Mouse (Mus musculus) hindbrain, embryonic 12.5 days (tissue): ENCODE results near the gene Tedc1. TPM values are rescaled to one million over a fixed set of nuclear protein-coding genes. Genes with fewer than 3 reads are reported as not detected.
A peak's percentile ranks its signal among the peaks of the same experiment; 100 is the strongest.

Experiments
- ATAC-seq: fragments of 200-750 bp; cut with Nextera tagmentation; 2 replicates; pipeline ENCODE4 v1.8.0; 2017; ENCODE audit warnings: moderate TSS enrichment; ENCODE audit not compliant: low FRiP score
- H3K27ac ChIP-seq: fragments of 300-500 bp; sonication (generic); 2 replicates; pipeline ENCODE4 v1.5.1; 2016; ENCODE audit warnings: mild to moderate bottlenecking
- H3K27me3 ChIP-seq: fragments of 300-500 bp; sonication (generic); 2 replicates; pipeline ENCODE4 v1.6.1; 2016; ENCODE audit warnings: mild to moderate bottlenecking
- H3K36me3 ChIP-seq: fragments of 300-500 bp; sonication (generic); 2 replicates; pipeline ENCODE4 v1.6.1; 2016; ENCODE audit warnings: mild to moderate bottlenecking
- H3K4me1 ChIP-seq: fragments of 300-500 bp; sonication (generic); 2 replicates; pipeline ENCODE4 v1.6.1; 2016
- H3K4me2 ChIP-seq: fragments of 300-500 bp; sonication (generic); replicated peaks from 2 replicates; pipeline ENCODE4 v1.6.1; 2016; ENCODE audit warnings: mild to moderate bottlenecking
- H3K4me3 ChIP-seq: fragments of 300-500 bp; sonication (generic); 2 replicates; pipeline ENCODE4 v1.5.1; 2016; ENCODE audit warnings: mild to moderate bottlenecking
- H3K9ac ChIP-seq: fragments of 300-500 bp; sonication (generic); 2 replicates; pipeline ENCODE4 v1.6.1; 2016; ENCODE audit warnings: mild to moderate bottlenecking, moderate library complexity
- H3K9me3 ChIP-seq: fragments of 300-500 bp; sonication (generic); replicated peaks from 2 replicates; pipeline ENCODE4 v1.6.1; 2016; ENCODE audit warnings: mild to moderate bottlenecking
- WGBS: fragments of 180-500 bp; shearing (Covaris S2); methylation state at CpG from one replicate; pipeline ENCODE4 v1.1.7; 2016; 5-methylcytosine and 5-hydroxymethylcytosine counted together
- polyA plus RNA-seq: library from polyadenylated mRNA; unstranded; fragments of >200 nt; fragmentation: Nextera tagmentation; extraction: Ambion mirVana; gene quantifications from 2 replicates; pipeline ENCODE4 v1.2.1, GENCODE M21; 2016

Tedc1 gene
- polyA plus RNA-seq, 1 experiment from 2014 or later, result 38.5 TPM

DNA sequence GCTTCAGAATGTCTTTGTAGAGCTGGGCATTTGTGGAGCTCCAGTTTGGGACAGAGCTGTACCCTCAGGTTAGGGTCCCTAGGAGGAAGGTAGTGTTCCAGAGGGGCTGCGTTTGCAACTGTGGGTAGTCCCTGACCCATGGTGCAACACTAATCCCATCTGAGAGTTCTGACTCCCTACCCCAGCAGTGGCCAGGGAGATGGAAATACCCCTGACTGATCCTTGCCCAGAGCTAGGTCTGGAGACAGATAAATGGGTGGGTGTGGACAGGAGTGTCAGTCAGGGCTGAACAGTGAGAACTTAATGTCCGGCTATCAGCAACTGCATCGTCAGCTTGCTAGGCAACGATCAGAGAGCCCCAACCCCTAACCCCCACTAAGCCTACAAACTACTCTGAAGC is 5.6 kb upstream of the Tedc1 start:
- WGBS, result 83% methylated on average over 4 of the region's 4 CpGs
- H3K27ac ChIP-seq, result no peak overlapping the region
- no peak overlapping the region for H3K4me3 ChIP-seq
- no peak for ATAC-seq
- no peak overlapping the region for H3K4me2 ChIP-seq
- H3K9ac ChIP-seq, result no peak overlapping the region
- peaks cover 57% of the 10 kb centered on the region for H3K27me3 ChIP-seq
- H3K4me1 ChIP-seq, result peaks cover 45% of the 10 kb centered on the region
- H3K36me3 ChIP-seq, result peaks cover 3% of the 10 kb centered on the region
- no peaks in the 10 kb centered on the region for H3K9me3 ChIP-seq

DNA sequence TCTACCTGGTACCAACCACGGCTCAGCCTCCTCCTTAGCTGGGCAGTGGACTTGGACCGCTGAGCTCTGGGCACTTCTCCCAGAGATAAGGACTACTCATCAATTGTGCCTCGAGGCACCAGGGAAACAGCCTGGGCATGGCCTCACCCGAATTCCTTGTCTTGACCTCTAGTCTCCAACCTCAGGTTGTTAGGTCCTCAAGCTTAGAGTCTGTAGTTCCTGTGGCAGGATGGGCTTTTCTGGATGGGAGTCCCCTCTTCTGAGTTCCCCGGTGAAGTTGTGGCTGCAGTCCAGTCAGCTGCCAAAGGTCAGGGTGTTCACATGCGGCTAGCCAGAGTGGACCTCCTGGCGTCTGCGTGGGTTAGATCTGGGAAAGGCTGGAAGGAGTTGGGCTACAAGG is 5.2 kb upstream of the Tedc1 start:
- no peak for ATAC-seq
- Histone ChIP-seq H3K4me1 (peaks cover 43% of the 10 kb centered on the region), H3K27me3 (peaks cover 57% of the 10 kb centered on the region), H3K36me3 (no peaks in the 10 kb centered on the region), H3K9me3 (no peaks in the 10 kb centered on the region), H3K27ac (no peak overlapping the region), H3K4me2 (peak overlapping the region; percentile 70), H3K4me3 (no peak overlapping the region), H3K9ac (no peak overlapping the region)
- WGBS, result 80% methylated on average over 8 of the region's 8 CpGs

DNA sequence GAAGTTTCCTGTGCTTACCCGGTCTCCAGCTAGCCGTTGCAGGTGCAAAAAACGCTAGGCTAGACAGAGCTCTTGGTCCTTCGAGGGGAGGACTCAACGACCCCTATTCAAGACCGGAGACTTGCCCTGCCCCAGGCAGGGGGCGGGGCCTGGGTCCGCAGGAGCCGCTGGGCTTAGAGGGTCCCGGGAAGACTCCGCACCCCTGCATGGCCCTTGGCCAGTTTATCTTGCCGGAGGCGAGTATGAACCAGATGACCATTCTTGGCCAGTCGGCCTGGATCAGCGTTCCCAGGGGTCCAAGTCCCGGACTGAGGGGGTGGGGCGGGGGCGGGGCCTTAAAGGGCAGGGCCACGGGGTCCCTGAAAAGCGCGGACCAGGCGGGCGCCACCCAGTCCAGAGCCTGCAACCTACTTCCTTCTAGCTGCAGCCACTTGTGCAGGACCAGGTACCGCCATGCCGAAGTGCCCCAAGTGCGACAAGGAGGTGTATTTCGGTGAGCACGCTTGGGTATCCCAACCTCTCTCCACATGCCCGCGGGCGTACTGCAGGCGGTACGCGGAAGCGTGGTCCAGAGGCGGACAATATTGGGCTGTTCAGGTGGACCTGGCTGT is 4.5 kb upstream of the Tedc1 start:
- H3K4me3 ChIP-seq, result peak overlapping the region; percentile 39
- peaks cover 50% of the 10 kb centered on the region for H3K27me3 ChIP-seq
- H3K9me3 ChIP-seq, result no peaks in the 10 kb centered on the region
- H3K27ac ChIP-seq, result no peak overlapping the region
- 0 out of 2 replicates have a peak overlapping the region, but pooled peaks have one; percentile 28 for H3K9ac ChIP-seq
- H3K36me3 ChIP-seq, result no peaks in the 10 kb centered on the region
- peaks cover 39% of the 10 kb centered on the region for H3K4me1 ChIP-seq
- peak overlapping the region; percentile 70 for H3K4me2 ChIP-seq
- 1% methylated on average over 36 of the region's 36 CpGs for WGBS
- no peak for ATAC-seq

DNA sequence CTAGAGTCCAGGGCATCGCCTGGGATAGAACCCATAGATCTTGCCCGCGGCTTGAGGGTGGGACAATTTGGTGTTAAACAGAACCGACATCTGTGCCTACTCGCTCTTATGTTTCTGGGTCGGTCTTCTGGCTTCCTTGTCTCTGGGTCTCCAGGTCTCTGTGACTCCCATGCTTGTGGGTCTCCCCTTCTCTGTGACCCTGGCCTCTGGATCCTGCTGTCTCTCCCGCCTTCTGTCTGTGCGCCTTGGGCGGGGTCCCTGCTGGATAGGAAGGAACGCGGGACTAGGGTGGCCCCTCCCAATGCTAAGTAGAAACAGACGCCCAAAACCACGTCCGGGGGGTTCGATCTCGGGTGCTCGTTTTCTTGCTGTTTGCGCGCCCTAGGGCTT is 4.0 kb upstream of the Tedc1 start:
- peaks cover 41% of the 10 kb centered on the region for H3K4me1 ChIP-seq
- ATAC-seq, result no peak
- H3K9ac ChIP-seq, result 0 out of 2 replicates have a peak overlapping the region, but pooled peaks have one; percentile 25
- peak overlapping the region; percentile 70 for H3K4me2 ChIP-seq
- peaks cover 50% of the 10 kb centered on the region for H3K27me3 ChIP-seq
- no peaks in the 10 kb centered on the region for H3K9me3 ChIP-seq
- no peak overlapping the region for H3K27ac ChIP-seq
- H3K36me3 ChIP-seq, result no peaks in the 10 kb centered on the region
- H3K4me3 ChIP-seq, result peak overlapping the region; percentile 39
- 24% methylated on average over 19 of the region's 19 CpGs for WGBS

DNA sequence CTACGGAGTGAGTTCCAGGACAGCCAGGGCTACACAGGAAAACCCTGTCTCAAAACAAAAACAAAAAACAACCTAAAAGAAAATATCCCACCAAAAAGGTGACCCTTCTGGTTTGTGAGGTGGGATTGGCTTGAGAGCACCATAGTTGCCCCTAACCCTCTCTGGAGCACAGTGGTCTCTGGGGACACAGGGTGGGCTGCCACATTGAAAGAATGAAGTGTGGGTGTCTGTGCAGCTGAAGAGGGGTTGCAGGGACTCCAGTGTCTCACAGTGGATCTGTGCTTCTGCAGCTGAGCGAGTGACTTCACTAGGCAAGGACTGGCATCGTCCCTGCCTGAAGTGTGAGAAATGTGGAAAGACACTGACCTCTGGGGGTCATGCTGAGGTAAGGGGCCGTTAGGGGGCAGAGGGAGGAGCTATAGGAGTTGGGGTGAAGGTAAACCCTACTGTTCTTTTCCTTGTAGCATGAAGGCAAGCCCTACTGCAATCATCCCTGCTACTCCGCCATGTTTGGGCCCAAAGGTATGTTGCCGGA is 3.2 kb upstream of the Tedc1 start:
- no peak for ATAC-seq
- Histone ChIP-seq H3K4me3 (no peak overlapping the region), H3K27ac (no peak overlapping the region), H3K4me1 (peaks cover 43% of the 10 kb centered on the region), H3K4me2 (no peak overlapping the region), H3K9me3 (no peaks in the 10 kb centered on the region), H3K27me3 (peaks cover 50% of the 10 kb centered on the region), H3K9ac (no peak overlapping the region), H3K36me3 (no peaks in the 10 kb centered on the region)
- WGBS, result 79% methylated on average over 6 of the region's 6 CpGs

GRCm38 (mm10) chr12:113153971-113154370 is 2.2 kb upstream of the Tedc1 start:
- 90% methylated on average over 7 of the region's 7 CpGs for WGBS
- Histone ChIP-seq H3K4me1 (peaks cover 34% of the 10 kb centered on the region), H3K9ac (no peak overlapping the region), H3K27ac (no peak overlapping the region), H3K9me3 (no peaks in the 10 kb centered on the region), H3K4me3 (no peak overlapping the region), H3K36me3 (no peaks in the 10 kb centered on the region), H3K27me3 (peaks cover 50% of the 10 kb centered on the region), H3K4me2 (no peak overlapping the region)
- ATAC-seq, result no peak

- no peak overlapping the region for H3K9ac ChIP-seq
- H3K4me2 ChIP-seq, result peak overlapping the region; percentile 57
- H3K27me3 ChIP-seq, result peaks cover 43% of the 10 kb centered on the region
- H3K4me3 ChIP-seq, result peak overlapping the region; percentile 62; the same call in 1 of the 2 replicates
- 84% methylated on average over 6 of the region's 6 CpGs for WGBS
- no peaks in the 10 kb centered on the region for H3K9me3 ChIP-seq
- H3K36me3 ChIP-seq, result no peaks in the 10 kb centered on the region
- H3K27ac ChIP-seq, result no peak overlapping the region
- no peak for ATAC-seq
- peaks cover 34% of the 10 kb centered on the region for H3K4me1 ChIP-seq
Measured at GRCm38 (mm10) chr12:113154747-113155075, 1.5 kb upstream of the Tedc1 start.

DNA sequence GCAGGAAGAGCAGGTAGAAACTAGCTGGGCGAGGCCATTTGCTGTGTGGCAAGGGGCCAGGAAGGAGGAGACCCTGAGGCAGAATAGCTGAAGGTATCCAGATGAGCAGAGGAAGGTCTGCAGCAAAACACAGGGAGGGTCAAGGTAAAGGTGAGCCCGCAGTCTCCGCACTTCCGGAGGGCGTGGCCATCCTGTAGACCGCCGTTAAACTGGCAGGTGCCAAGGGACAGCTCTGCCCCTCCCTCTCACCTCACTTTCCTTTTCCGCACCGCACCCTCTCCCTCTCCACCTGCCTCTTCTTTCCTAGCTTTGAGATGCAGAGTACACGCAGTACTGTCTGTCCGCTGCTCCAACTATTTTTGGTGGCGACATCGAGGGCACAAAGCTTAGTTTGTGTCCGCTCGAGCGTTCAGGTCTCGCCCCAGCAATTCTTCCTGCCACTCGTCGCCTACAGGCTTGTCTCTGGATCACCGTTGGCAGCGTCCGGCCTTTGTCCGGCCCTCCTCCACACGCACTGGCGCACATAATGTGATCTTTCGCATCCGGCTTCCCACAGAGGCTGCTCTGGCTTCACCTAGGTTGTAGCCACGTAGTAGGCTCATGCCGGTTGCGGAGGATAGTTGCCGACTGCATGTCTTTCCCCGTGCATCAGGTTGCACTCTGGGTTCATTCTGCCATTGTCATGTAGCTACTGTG is 997 bp upstream of the Tedc1 start:
- peaks cover 38% of the 10 kb centered on the region for H3K27me3 ChIP-seq
- H3K27ac ChIP-seq, result peak overlapping the region; percentile 31
- WGBS, result 5% methylated on average over 32 of the region's 32 CpGs
- peak overlapping the region; percentile 62 for H3K4me3 ChIP-seq
- peak overlapping the region; percentile 36 for H3K9ac ChIP-seq
- H3K9me3 ChIP-seq, result no peaks in the 10 kb centered on the region
- H3K36me3 ChIP-seq, result no peaks in the 10 kb centered on the region
- no peak; the same call in 1 of the 2 replicates for ATAC-seq
- peak overlapping the region; percentile 57 for H3K4me2 ChIP-seq
- H3K4me1 ChIP-seq, result peaks cover 34% of the 10 kb centered on the region

- ATAC-seq, result no peak; the same call in 1 of the 2 replicates
- peaks cover 26% of the 10 kb centered on the region for H3K27me3 ChIP-seq
- H3K9ac ChIP-seq, result peak overlapping the region; percentile 57
- no peak overlapping the region; the same call in 1 of the 2 replicates for H3K27ac ChIP-seq
- under 1% methylated on average over 23 of the region's 23 CpGs for WGBS
- H3K4me2 ChIP-seq, result peak overlapping the region; percentile 84
- 0 out of 2 replicates have a peak, but pooled peaks cover under 1% of the 10 kb centered on the region for H3K36me3 ChIP-seq
- peak overlapping the region; percentile 62 for H3K4me3 ChIP-seq
- peaks cover 28% of the 10 kb centered on the region for H3K4me1 ChIP-seq
- no peaks in the 10 kb centered on the region for H3K9me3 ChIP-seq
Measured at GRCm38 (mm10) chr12:113156540-113156929, 314 bp downstream of the Tedc1 start.

GRCm38 (mm10) chr12:113157002-113157401 is 781 bp downstream of the Tedc1 start:
- no peak overlapping the region; the same call in 1 of the 2 replicates for H3K27ac ChIP-seq
- peak overlapping the region; percentile 84 for H3K4me2 ChIP-seq
- H3K4me1 ChIP-seq, result peaks cover 23% of the 10 kb centered on the region
- peaks cover 22% of the 10 kb centered on the region for H3K27me3 ChIP-seq
- H3K9ac ChIP-seq, result peak overlapping the region; percentile 57
- ATAC-seq, result no peak
- H3K9me3 ChIP-seq, result no peaks in the 10 kb centered on the region
- 46% methylated on average over 8 of the region's 8 CpGs for WGBS
- peaks cover 5% of the 10 kb centered on the region; the same call in 1 of the 2 replicates for H3K36me3 ChIP-seq
- H3K4me3 ChIP-seq, result peak overlapping the region; percentile 62

GRCm38 (mm10) chr12:113157521-113157920 is 1.3 kb downstream of the Tedc1 start:
- peak overlapping the region; percentile 57; the same call in 1 of the 2 replicates for H3K9ac ChIP-seq
- H3K36me3 ChIP-seq, result peaks cover 10% of the 10 kb centered on the region; the same call in 1 of the 2 replicates
- H3K27me3 ChIP-seq, result peaks cover 17% of the 10 kb centered on the region
- peak overlapping the region; percentile 84 for H3K4me2 ChIP-seq
- no peak for ATAC-seq
- H3K4me1 ChIP-seq, result peaks cover 19% of the 10 kb centered on the region
- 92% methylated on average over 8 of the region's 8 CpGs for WGBS
- H3K4me3 ChIP-seq, result peak overlapping the region; percentile 62; the same call in 1 of the 2 replicates
- H3K9me3 ChIP-seq, result no peaks in the 10 kb centered on the region
- H3K27ac ChIP-seq, result no peak overlapping the region

DNA sequence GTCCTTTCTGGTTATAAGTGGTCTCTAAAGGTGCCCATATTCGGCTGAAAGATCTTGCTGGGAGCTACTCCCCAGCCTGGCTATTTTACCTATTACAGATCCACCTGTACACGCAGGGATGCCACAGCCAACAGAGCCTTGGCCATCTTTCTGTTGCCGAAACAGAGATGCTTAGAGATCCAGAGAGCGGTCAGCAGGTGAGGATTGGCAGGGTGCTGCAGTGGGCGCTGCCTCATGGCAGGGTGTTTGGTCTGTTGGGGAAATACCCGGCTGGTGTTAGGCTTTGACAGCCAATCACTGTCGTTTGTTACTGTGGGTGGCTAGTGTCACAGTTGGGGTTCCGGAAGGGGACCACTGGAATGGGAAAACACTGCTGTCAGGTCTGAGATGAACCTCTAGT is 1.8 kb downstream of the Tedc1 start:
- no peaks in the 10 kb centered on the region for H3K9me3 ChIP-seq
- H3K27ac ChIP-seq, result no peak overlapping the region
- no peak overlapping the region for H3K4me3 ChIP-seq
- 95% methylated on average over 8 of the region's 8 CpGs for WGBS
- H3K4me2 ChIP-seq, result no peak overlapping the region
- no peak for ATAC-seq
- H3K9ac ChIP-seq, result no peak overlapping the region
- H3K36me3 ChIP-seq, result peaks cover 13% of the 10 kb centered on the region
- H3K27me3 ChIP-seq, result peaks cover 13% of the 10 kb centered on the region
- peaks cover 19% of the 10 kb centered on the region for H3K4me1 ChIP-seq
